Mouse (Mus musculus) stomach, embryonic 15.5 days (tissue): ENCODE results near the gene Gdpd3. TPM values are rescaled to one million over a fixed set of nuclear protein-coding genes. Genes with fewer than 3 reads are reported as not detected.

Experiments
- ATAC-seq: fragments of 200-750 bp; cut with Nextera tagmentation; 2 replicates; pipeline ENCODE4 v1.8.0; 2017; ENCODE audit warnings: low read depth, moderate number of reproducible peaks, moderate TSS enrichment; ENCODE audit not compliant: insufficient read depth, low FRiP score
- H3K27ac ChIP-seq: fragments of 300-500 bp; sonication (generic); 2 replicates; pipeline ENCODE4 v1.5.1; 2015; ENCODE audit warnings: mild to moderate bottlenecking, inconsistent platforms
- H3K27me3 ChIP-seq: fragments of 300-500 bp; sonication (generic); replicated peaks from 2 replicates; pipeline ENCODE4 v1.6.1; 2015; ENCODE audit warnings: inconsistent platforms
- H3K36me3 ChIP-seq: fragments of 300-500 bp; sonication (generic); 2 replicates; pipeline ENCODE4 v1.6.1; 2015; ENCODE audit warnings: inconsistent platforms
- H3K4me1 ChIP-seq: fragments of 300-500 bp; sonication (generic); 2 replicates; pipeline ENCODE4 v1.6.1; 2015; ENCODE audit warnings: inconsistent platforms
- H3K4me2 ChIP-seq: fragments of 300-500 bp; sonication (generic); 2 replicates; pipeline ENCODE4 v1.6.1; 2015; ENCODE audit warnings: mild to moderate bottlenecking, inconsistent platforms
- H3K4me3 ChIP-seq: fragments of 300-500 bp; sonication (generic); replicated peaks from 2 replicates; pipeline ENCODE4 v1.5.1; 2015; ENCODE audit warnings: inconsistent platforms
- H3K9ac ChIP-seq: fragments of 300-500 bp; sonication (generic); 2 replicates; pipeline ENCODE4 v1.6.1; 2015; ENCODE audit warnings: inconsistent platforms
- H3K9me3 ChIP-seq: fragments of 300-500 bp; sonication (generic); 2 replicates; pipeline ENCODE4 v1.6.1; 2016; ENCODE audit warnings: inconsistent platforms
- WGBS: fragments of 180-500 bp; shearing (Covaris S2); methylation state at CpG from one replicate; pipeline ENCODE4 v1.1.7; 2015; 5-methylcytosine and 5-hydroxymethylcytosine counted together
- polyA plus RNA-seq: library from polyadenylated mRNA; unstranded; fragments of >200 nt; fragmentation: Nextera tagmentation; extraction: Ambion mirVana; gene quantifications from 2 replicates; pipeline ENCODE4 v1.2.1, GENCODE M21; 2015

Gene Gdpd3
- polyA plus RNA-seq, 1 experiment from 2014 or later = 3.3 TPM

GRCm38 (mm10) chr7:126741964-126742482 lies 24.1 kb upstream of the Gdpd3 start:
- no peak overlapping the region for H3K9ac ChIP-seq
- H3K4me2 ChIP-seq = no peak overlapping the region
- no peaks in the 10 kb centered on the region for H3K27me3 ChIP-seq
- no peaks in the 10 kb centered on the region for H3K36me3 ChIP-seq
- no peaks in the 10 kb centered on the region for H3K9me3 ChIP-seq
- ATAC-seq = no peak
- WGBS = 91% methylated on average over 13 of the region's 13 CpGs
- H3K27ac ChIP-seq = no peak overlapping the region
- no peaks in the 10 kb centered on the region for H3K4me1 ChIP-seq
- H3K4me3 ChIP-seq = no peak overlapping the region

- Histone ChIP-seq H3K27me3 (no peaks in the 10 kb centered on the region), H3K4me2 (no peak overlapping the region), H3K4me1 (0 out of 2 replicates have a peak, but pooled peaks cover 4% of the 10 kb centered on the region), H3K9me3 (no peaks in the 10 kb centered on the region), H3K4me3 (no peak overlapping the region), H3K36me3 (no peaks in the 10 kb centered on the region), H3K27ac (peak overlapping the region; percentile 49), H3K9ac (no peak overlapping the region)
- WGBS = 83% methylated on average over 12 of the region's 12 CpGs
- no peak for ATAC-seq
Measured at GRCm38 (mm10) chr7:126746066-126746465, 20.1 kb upstream of the Gdpd3 start.

GRCm38 (mm10) chr7:126746798-126747197 lies 19.3 kb upstream of the Gdpd3 start:
- H3K4me2 ChIP-seq = no peak overlapping the region
- H3K36me3 ChIP-seq = no peaks in the 10 kb centered on the region
- WGBS = 27% methylated on average over 6 of the region's 6 CpGs
- peak overlapping the region; percentile 67 for H3K27ac ChIP-seq
- no peak overlapping the region for H3K9ac ChIP-seq
- H3K4me1 ChIP-seq = 0 out of 2 replicates have a peak, but pooled peaks cover 4% of the 10 kb centered on the region
- 0 out of 2 replicates have a peak, but pooled peaks have one; percentile 39 for ATAC-seq
- H3K27me3 ChIP-seq = no peaks in the 10 kb centered on the region
- no peaks in the 10 kb centered on the region for H3K9me3 ChIP-seq
- no peak overlapping the region for H3K4me3 ChIP-seq

- Histone ChIP-seq H3K4me1 (0 out of 2 replicates have a peak, but pooled peaks cover 4% of the 10 kb centered on the region), H3K36me3 (no peaks in the 10 kb centered on the region), H3K9ac (no peak overlapping the region), H3K4me2 (no peak overlapping the region), H3K27ac (peak overlapping the region; percentile 26; the same call in 1 of the 2 replicates), H3K9me3 (no peaks in the 10 kb centered on the region), H3K27me3 (no peaks in the 10 kb centered on the region), H3K4me3 (no peak overlapping the region)
- ATAC-seq = no peak
- WGBS = 66% methylated on average over 7 of the region's 7 CpGs
Measured at GRCm38 (mm10) chr7:126748824-126749223, 17.3 kb upstream of the Gdpd3 start.

- ATAC-seq = no peak
- no peaks in the 10 kb centered on the region for H3K9me3 ChIP-seq
- no peak overlapping the region for H3K9ac ChIP-seq
- H3K27me3 ChIP-seq = no peaks in the 10 kb centered on the region
- 0 out of 2 replicates have a peak, but pooled peaks cover 4% of the 10 kb centered on the region for H3K4me1 ChIP-seq
- no peaks in the 10 kb centered on the region for H3K36me3 ChIP-seq
- no peak overlapping the region for H3K4me3 ChIP-seq
- H3K27ac ChIP-seq = no peak overlapping the region
- no peak overlapping the region for H3K4me2 ChIP-seq
- 91% methylated on average over 17 of the region's 17 CpGs for whole genome bisulfite sequencing
Measured at GRCm38 (mm10) chr7:126749582-126750343, 16.4 kb upstream of the Gdpd3 start.

- no peak overlapping the region for H3K27ac ChIP-seq
- peak overlapping the region; percentile 23; the same call in 1 of the 2 replicates for H3K4me2 ChIP-seq
- H3K36me3 ChIP-seq = no peaks in the 10 kb centered on the region
- peaks cover 6% of the 10 kb centered on the region; the same call in 1 of the 2 replicates for H3K4me1 ChIP-seq
- peak; percentile 53 for ATAC-seq
- WGBS = 1% methylated on average over 9 of the region's 9 CpGs
- H3K9me3 ChIP-seq = no peaks in the 10 kb centered on the region
- no peak overlapping the region for H3K9ac ChIP-seq
- no peak overlapping the region for H3K4me3 ChIP-seq
- no peaks in the 10 kb centered on the region for H3K27me3 ChIP-seq
Measured at GRCm38 (mm10) chr7:126754866-126755265, 11.3 kb upstream of the Gdpd3 start.

GRCm38 (mm10) chr7:126758539-126758938 lies 7.6 kb upstream of the Gdpd3 start:
- no peak overlapping the region for H3K4me3 ChIP-seq
- no peak for ATAC-seq
- no peaks in the 10 kb centered on the region for H3K27me3 ChIP-seq
- H3K4me2 ChIP-seq = no peak overlapping the region
- peaks cover 13% of the 10 kb centered on the region for H3K36me3 ChIP-seq
- WGBS = 79% methylated on average over 7 of the region's 7 CpGs
- peaks cover 35% of the 10 kb centered on the region for H3K4me1 ChIP-seq
- no peak overlapping the region for H3K27ac ChIP-seq
- H3K9me3 ChIP-seq = no peaks in the 10 kb centered on the region
- no peak overlapping the region for H3K9ac ChIP-seq

GRCm38 (mm10) chr7:126759050-126759671 lies 7.0 kb upstream of the Gdpd3 start, which contains the start of gene Mapk3:
Gene Mapk3 (plus strand): TSS chr7:126759601.
- peak within 1 kb of the TSS; percentile 85 for H3K4me3 ChIP-seq
- peak within 1 kb of the TSS; percentile 88 for H3K4me2 ChIP-seq
- H3K4me1 ChIP-seq = peaks cover 35% of the 10 kb centered on the region
- ATAC-seq = peak; percentile 63
- H3K27ac ChIP-seq = peak within 1 kb of the TSS; percentile 97
- under 1% methylated on average over 36 of the region's 38 CpGs for WGBS
- peak within 1 kb of the TSS; percentile 68 for H3K9ac ChIP-seq
- H3K9me3 ChIP-seq = no peaks in the 10 kb centered on the region
- no peaks in the 10 kb centered on the region for H3K27me3 ChIP-seq
- H3K36me3 ChIP-seq = peaks cover 19% of the 10 kb centered on the region

GRCm38 (mm10) chr7:126759672-126760390 lies 6.3 kb upstream of the Gdpd3 start:
- H3K27ac ChIP-seq = peak overlapping the region; percentile 97
- no peaks in the 10 kb centered on the region for H3K27me3 ChIP-seq
- peak overlapping the region; percentile 68 for H3K9ac ChIP-seq
- no peaks in the 10 kb centered on the region for H3K9me3 ChIP-seq
- under 1% methylated on average over 23 of the region's 24 CpGs for WGBS
- H3K4me3 ChIP-seq = peak overlapping the region; percentile 85
- H3K36me3 ChIP-seq = peaks cover 26% of the 10 kb centered on the region
- 0 out of 2 replicates have a peak, but pooled peaks have one; percentile 11 for ATAC-seq
- peaks cover 39% of the 10 kb centered on the region for H3K4me1 ChIP-seq
- peak overlapping the region; percentile 88 for H3K4me2 ChIP-seq

- peak; percentile 67 for ATAC-seq
- peaks cover 37% of the 10 kb centered on the region for H3K4me1 ChIP-seq
- no peaks in the 10 kb centered on the region for H3K27me3 ChIP-seq
- H3K27ac ChIP-seq = peak overlapping the region; percentile 97
- H3K36me3 ChIP-seq = peaks cover 31% of the 10 kb centered on the region
- 11% methylated on average over 3 of the region's 3 CpGs for WGBS
- H3K9ac ChIP-seq = peak overlapping the region; percentile 68
- H3K9me3 ChIP-seq = no peaks in the 10 kb centered on the region
- peak overlapping the region; percentile 88 for H3K4me2 ChIP-seq
- H3K4me3 ChIP-seq = peak overlapping the region; percentile 85
Measured at GRCm38 (mm10) chr7:126760391-126760802, 5.7 kb upstream of the Gdpd3 start.

- H3K4me3 ChIP-seq = peak overlapping the region; percentile 85
- H3K4me1 ChIP-seq = peaks cover 40% of the 10 kb centered on the region
- no peaks in the 10 kb centered on the region for H3K27me3 ChIP-seq
- H3K4me2 ChIP-seq = peak overlapping the region; percentile 88
- no peak for ATAC-seq
- 0 out of 2 replicates have a peak overlapping the region, but pooled peaks have one; percentile 6 for H3K9ac ChIP-seq
- peaks cover 32% of the 10 kb centered on the region for H3K36me3 ChIP-seq
- H3K9me3 ChIP-seq = no peaks in the 10 kb centered on the region
- peak overlapping the region; percentile 97 for H3K27ac ChIP-seq
- 40% methylated on average over 4 of the region's 4 CpGs for WGBS
Measured at GRCm38 (mm10) chr7:126760956-126761355, 5.2 kb upstream of the Gdpd3 start.
